Mouse (Mus musculus) ES-Bruce4 (cell line): Measurements from ENCODE around the gene Cmip.

Experiments used
- CTCF ChIP-seq: IDR thresholded peaks from one replicate; pipeline ENCODE4 v1.8.1; 2011; ENCODE audit warnings: low read depth, low read length
- POLR2A ChIP-seq: IDR thresholded peaks from one replicate; pipeline ENCODE4 v1.8.1; 2011; ENCODE audit warnings: low read length; ENCODE audit not compliant: insufficient read depth

- TF ChIP-seq CTCF (no peak), POLR2A (no peak)
Measured at GRCm38 (mm10) chr8:117388370-117388769, 131.5 kb downstream of the Cmip start.
